Mouse (Mus musculus): Measurements from ENCODE around the gene Txnrd1.

- TF ChIP-seq CTCF (IDR thresholded peaks at IDR 0.05; ENCODE audit: borderline replicate concordance, extremely low read depth, insufficient read depth, insufficient read length), result no peak
- no peak for TF ChIP-seq POLR2A (IDR thresholded peaks at IDR 0.05; ENCODE audit: borderline replicate concordance, extremely low read depth, insufficient read depth, insufficient read length, poor library complexity, severe bottlenecking)
Measured at GRCm38 (mm10) chr10:82804396-82804795, 29.4 kb upstream of the Txnrd1 start.

All from brain, embryonic 14.5 days (tissue).